Mouse (Mus musculus) urinary bladder, adult 18-20 months (tissue): ENCODE measurements around the gene Gm9922.

Experiments used
- DNase-seq, 2 experiments: peaks; one replicate each; pipeline ENCODE4 v3.0.0; 2022; ENCODE audit warnings: low spot score in 2 of 2, mixed read lengths in 2 of 2

Gm9922 gene

GRCm38 (mm10) chr14:101729237-101729971 is at the start of gene Gm9922, which contains the start of gene Lmo7:
Gm9922 (minus strand) TSS chr14:101729814.
Lmo7 (plus strand) TSS chr14:101729957.
- DNase-seq, result peak; percentile 74

GRCm38 (mm10) chr14:101778426-101778825 is 48.8 kb upstream of the Gm9922 start:
- no peak for DNase-seq

GRCm38 (mm10) chr14:101777129-101777493 is 47.5 kb upstream of the Gm9922 start:
- DNase-seq, result no peak

GRCm38 (mm10) chr14:101776296-101777128 is 46.9 kb upstream of the Gm9922 start:
- DNase-seq, result no peak

GRCm38 (mm10) chr14:101774631-101775030 is 45.0 kb upstream of the Gm9922 start:
- no peak for DNase-seq

- no peak for DNase-seq
Observed at GRCm38 (mm10) chr14:101771756-101772155, 42.1 kb upstream of the Gm9922 start.

- DNase-seq, result no peak
Observed at GRCm38 (mm10) chr14:101771336-101771735, 41.7 kb upstream of the Gm9922 start.

GRCm38 (mm10) chr14:101763762-101764295 is 34.2 kb upstream of the Gm9922 start:
- no peak for DNase-seq

- no peak for DNase-seq
Observed at GRCm38 (mm10) chr14:101762267-101762666, 32.7 kb upstream of the Gm9922 start.

- DNase-seq, result no peak
Observed at GRCm38 (mm10) chr14:101755425-101755824, 25.8 kb upstream of the Gm9922 start.

- DNase-seq, result no peak
Observed at GRCm38 (mm10) chr14:101750910-101751309, 21.3 kb upstream of the Gm9922 start.

- no peak for DNase-seq
Observed at GRCm38 (mm10) chr14:101748436-101748835, 18.8 kb upstream of the Gm9922 start.

- no peak for DNase-seq
Observed at GRCm38 (mm10) chr14:101747811-101748210, 18.2 kb upstream of the Gm9922 start.

- no peak for DNase-seq
Observed at GRCm38 (mm10) chr14:101746635-101747034, 17.0 kb upstream of the Gm9922 start.

GRCm38 (mm10) chr14:101737501-101737900 is 7.9 kb upstream of the Gm9922 start:
- no peak for DNase-seq

- no peak for DNase-seq
Observed at GRCm38 (mm10) chr14:101733542-101734303, 4.1 kb upstream of the Gm9922 start.

GRCm38 (mm10) chr14:101729972-101730692 is 518 bp upstream of the Gm9922 start:
- DNase-seq, result peak in 1 of 2 experiments; percentile 8

GRCm38 (mm10) chr14:101714414-101714813 is 15.2 kb downstream of the Gm9922 start:
- no peak for DNase-seq

- DNase-seq, result no peak
Observed at GRCm38 (mm10) chr14:101707088-101707487, 22.5 kb downstream of the Gm9922 start.

- no peak for DNase-seq
Observed at GRCm38 (mm10) chr14:101704479-101704878, 25.1 kb downstream of the Gm9922 start.

GRCm38 (mm10) chr14:101688406-101688805 is 41.2 kb downstream of the Gm9922 start:
- DNase-seq, result no peak
